Mouse (Mus musculus) intestine, postnatal 0 days (tissue): ENCODE results near the gene Jpt2. TPM values are rescaled to one million over a fixed set of nuclear protein-coding genes. Genes with fewer than 3 reads are reported as not detected.

Source experiments
- ATAC-seq: fragments of 200-750 bp; cut with Nextera tagmentation; 2 replicates; pipeline ENCODE4 v1.8.0; 2017; ENCODE audit warnings: mild to moderate bottlenecking, moderate TSS enrichment, moderate library complexity
- H3K27ac ChIP-seq: fragments of 300-500 bp; sonication (generic); 2 replicates; pipeline ENCODE4 v1.5.1; 2014; ENCODE audit warnings: mild to moderate bottlenecking, low read depth, low read length, moderate library complexity
- H3K27me3 ChIP-seq: fragments of 300-500 bp; sonication (generic); replicated peaks from 2 replicates; pipeline ENCODE4 v1.6.1; 2014; ENCODE audit warnings: low read length, mixed read lengths; ENCODE audit not compliant: control insufficient read depth, insufficient read depth
- H3K36me3 ChIP-seq: fragments of 300-500 bp; sonication (generic); 2 replicates; pipeline ENCODE4 v1.6.1; 2014; ENCODE audit warnings: mild to moderate bottlenecking, moderate library complexity; ENCODE audit not compliant: control insufficient read depth, insufficient read depth
- H3K4me1 ChIP-seq: fragments of 300-500 bp; sonication (generic); replicated peaks from 2 replicates; pipeline ENCODE4 v1.6.1; 2014; ENCODE audit warnings: antibody characterized with exemption, low read length, mixed read lengths; ENCODE audit not compliant: control insufficient read depth, insufficient read depth
- H3K4me2 ChIP-seq: fragments of 300-500 bp; sonication (generic); replicated peaks from 2 replicates; pipeline ENCODE4 v1.6.1; 2014; ENCODE audit warnings: low read depth, mild to moderate bottlenecking, moderate library complexity
- H3K4me3 ChIP-seq: fragments of 300-500 bp; sonication (generic); 2 replicates; pipeline ENCODE4 v1.5.1; 2014; ENCODE audit warnings: low read depth, low read length
- H3K9ac ChIP-seq: fragments of 300-500 bp; sonication (generic); 2 replicates; pipeline ENCODE4 v1.6.1; 2014; ENCODE audit warnings: mild to moderate bottlenecking, low read depth, low read length
- H3K9me3 ChIP-seq: fragments of 300-500 bp; sonication (generic); 2 replicates; pipeline ENCODE4 v1.6.1; 2016; ENCODE audit warnings: mixed run types; ENCODE audit not compliant: control insufficient read depth
- CTCF ChIP-seq: sonication (generic); IDR thresholded peaks from 2 replicates; pipeline ENCODE4 v1.5.1; 2016; ENCODE audit warnings: low read depth, mild to moderate bottlenecking, control low read depth, antibody characterized with exemption, moderate library complexity
- WGBS: fragments of 180-500 bp; shearing (Covaris S2); extraction: QIAGEN DNeasy Blood & Tissue Kit; methylation state at CpG from one replicate; pipeline ENCODE4 v1.1.7; 2014; 5-methylcytosine and 5-hydroxymethylcytosine counted together
- polyA plus RNA-seq: library from polyadenylated mRNA; unstranded; fragments of >200 nt; fragmentation: Nextera tagmentation; extraction: Ambion mirVana; gene quantifications from 2 replicates; pipeline ENCODE4 v1.2.1, GENCODE M21; 2015

The Jpt2 gene
- polyA plus RNA-seq, 1 experiment from 2014 or later = 35.7 TPM

GRCm38 (mm10) chr17:24929506-24929905, 31.0 kb downstream of the Jpt2 start:
- TF ChIP-seq CTCF = no peak
- Histone ChIP-seq H3K4me2 (no peak overlapping the region), H3K9ac (no peak overlapping the region), H3K27me3 (no peaks in the 10 kb centered on the region), H3K9me3 (no peaks in the 10 kb centered on the region), H3K27ac (no peak overlapping the region), H3K36me3 (peaks cover 26% of the 10 kb centered on the region), H3K4me1 (no peaks in the 10 kb centered on the region), H3K4me3 (no peak overlapping the region)
- ATAC-seq = no peak
- WGBS = 74% methylated on average over 1 of the region's 1 CpGs

GRCm38 (mm10) chr17:24923246-24923645, 37.2 kb downstream of the Jpt2 start:
- no peak for ATAC-seq
- Histone ChIP-seq H3K27me3 (no peaks in the 10 kb centered on the region), H3K9me3 (no peaks in the 10 kb centered on the region), H3K4me1 (no peaks in the 10 kb centered on the region), H3K36me3 (peaks cover 84% of the 10 kb centered on the region), H3K4me3 (no peak overlapping the region), H3K9ac (no peak overlapping the region), H3K4me2 (no peak overlapping the region), H3K27ac (no peak overlapping the region)
- WGBS = 98% methylated on average over 1 of the region's 1 CpGs
- no peak for TF ChIP-seq CTCF

GRCm38 (mm10) chr17:24913984-24914383, 46.5 kb downstream of the Jpt2 start:
- no peak overlapping the region for H3K4me2 ChIP-seq

GRCm38 (mm10) chr17:24907591-24907990, 52.9 kb downstream of the Jpt2 start:
- TF ChIP-seq CTCF = no peak
- Histone ChIP-seq H3K9me3 (no peaks in the 10 kb centered on the region), H3K27me3 (no peaks in the 10 kb centered on the region), H3K27ac (no peak overlapping the region), H3K4me2 (no peak overlapping the region), H3K4me1 (no peaks in the 10 kb centered on the region), H3K4me3 (no peak overlapping the region), H3K36me3 (peaks cover 97% of the 10 kb centered on the region), H3K9ac (no peak overlapping the region)
- WGBS = 92% methylated on average over 2 of the region's 2 CpGs
- ATAC-seq = no peak

More at GRCm38 (mm10) chr17:24913984-24914383, 46.5 kb downstream of the Jpt2 start:
- Histone ChIP-seq H3K9ac (no peak overlapping the region), H3K4me3 (no peak overlapping the region), H3K27me3 (no peaks in the 10 kb centered on the region), H3K36me3 (peaks cover 95% of the 10 kb centered on the region), H3K9me3 (no peaks in the 10 kb centered on the region), H3K27ac (no peak overlapping the region), H3K4me1 (no peaks in the 10 kb centered on the region)
- ATAC-seq = no peak
- no peak for TF ChIP-seq CTCF

DNA sequence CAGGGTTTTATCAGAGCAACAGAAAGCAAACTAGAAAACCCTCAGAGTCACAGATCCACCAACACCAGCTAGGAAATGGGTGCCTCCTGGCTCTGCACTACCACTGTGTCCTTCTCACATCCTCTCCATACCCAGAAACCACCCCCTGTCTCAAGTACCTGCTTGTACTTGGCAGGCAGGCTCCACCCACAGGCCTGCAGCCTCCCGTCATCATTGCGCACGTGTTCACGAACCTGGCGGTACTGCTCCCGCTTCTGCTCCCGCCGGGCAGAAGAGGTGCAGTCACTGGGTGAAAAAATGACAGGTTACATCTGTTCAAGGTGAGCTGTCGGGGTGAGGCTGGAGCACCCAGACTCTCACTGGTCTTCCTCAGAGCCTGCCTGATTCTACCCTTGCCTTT, 56.7 kb downstream of the Jpt2 start:
- Histone ChIP-seq H3K9ac (no peak overlapping the region), H3K4me3 (no peak overlapping the region), H3K9me3 (no peaks in the 10 kb centered on the region), H3K27me3 (no peaks in the 10 kb centered on the region), H3K4me1 (no peaks in the 10 kb centered on the region), H3K4me2 (no peak overlapping the region), H3K27ac (no peak overlapping the region), H3K36me3 (peaks cover 100% of the 10 kb centered on the region)
- 89% methylated on average over 9 of the region's 9 CpGs for WGBS
- no peak for ATAC-seq
- TF ChIP-seq CTCF = no peak

DNA sequence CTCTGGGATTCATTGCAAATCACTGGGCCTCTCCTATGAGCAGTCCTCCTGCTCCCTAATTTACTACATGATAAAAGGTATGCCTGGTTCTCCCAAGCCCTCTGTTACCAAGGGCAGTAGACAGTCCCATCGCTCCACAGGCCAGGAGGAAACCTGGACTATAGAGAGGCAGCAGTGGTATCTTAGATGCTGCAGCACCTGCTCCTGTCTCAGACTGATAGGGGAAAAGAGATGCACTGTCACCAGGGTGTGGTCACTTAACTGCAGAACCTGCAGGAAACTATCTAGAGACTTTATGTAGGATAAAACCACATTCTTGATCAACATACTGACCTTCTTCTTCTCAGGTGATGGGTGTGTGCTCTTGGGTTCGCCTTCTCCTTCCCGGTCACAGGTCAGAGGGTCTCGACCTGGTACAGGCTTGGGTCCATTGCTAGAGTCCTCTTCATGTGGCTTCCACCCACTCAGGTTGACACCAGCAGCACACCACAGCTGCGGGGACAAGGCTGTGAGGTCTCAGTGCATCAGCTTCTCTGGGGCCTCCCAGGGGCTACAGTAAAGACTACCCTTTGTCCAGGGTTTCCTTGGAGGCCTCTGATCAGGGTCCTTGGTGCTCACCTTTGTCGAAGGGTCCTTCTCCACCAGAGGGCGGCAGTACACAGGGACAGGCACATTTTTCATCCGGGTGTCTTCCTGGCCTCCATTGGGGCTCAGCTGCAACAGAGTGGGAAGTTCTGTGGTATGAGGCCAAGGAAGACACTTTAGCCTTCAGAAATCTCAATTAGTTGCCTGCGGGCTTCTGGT, 57.6 kb downstream of the Jpt2 start:
- Histone ChIP-seq H3K9ac (no peak overlapping the region), H3K36me3 (peaks cover 95% of the 10 kb centered on the region), H3K27me3 (no peaks in the 10 kb centered on the region), H3K27ac (no peak overlapping the region), H3K4me1 (no peaks in the 10 kb centered on the region), H3K9me3 (no peaks in the 10 kb centered on the region), H3K4me3 (no peak overlapping the region), H3K4me2 (no peak overlapping the region)
- 63% methylated on average over 9 of the region's 9 CpGs for WGBS
- peak; percentile 68 for TF ChIP-seq CTCF
- ATAC-seq = no peak
